Mouse (Mus musculus) gastrocnemius, postnatal 14 days (tissue): Measurements from ENCODE around the gene Map3k11. TPM values are rescaled to one million over a fixed set of nuclear protein-coding genes. Genes with fewer than 3 reads are reported as not detected.
A peak's percentile ranks its signal among the peaks of the same experiment; 100 is the strongest.

Experiments used
- DNase-seq: peaks from one replicate; pipeline ENCODE4 v3.0.0; 2021; ENCODE audit warnings: mixed read lengths
- intact Hi-C: fragments of 180-260 bp; cut with DNase I; formaldehyde crosslinking; loops from one replicate; pipeline ENCODE4 v1.15.1; 2025; ENCODE audit warnings: low total_unique reads
- long read RNA-seq, 2 experiments: library from polyadenylated mRNA; stranded (forward); transcript quantifications; one replicate each; pipeline ENCODE4 v2.0.0; 2021
- total RNA-seq, 2 experiments: library from RNA; stranded (reverse); gene quantifications; 2 replicates each; pipeline ENCODE4 v1.2.3; 2021

Map3k11 gene
- 10 to 100 TPM; 16.7 TPM for total RNA-seq
- long read RNA-seq, experiment 1, partial matches to known transcripts = 27 of 30 reads
- long read RNA-seq, experiment 1, other reads (novel, unspliced or antisense) = 3 of 30 reads
- long read RNA-seq, experiment 2, partial matches to known transcripts = 41 of 45 reads
- long read RNA-seq, experiment 2, other reads (novel, unspliced or antisense) = 4 of 45 reads

DNA sequence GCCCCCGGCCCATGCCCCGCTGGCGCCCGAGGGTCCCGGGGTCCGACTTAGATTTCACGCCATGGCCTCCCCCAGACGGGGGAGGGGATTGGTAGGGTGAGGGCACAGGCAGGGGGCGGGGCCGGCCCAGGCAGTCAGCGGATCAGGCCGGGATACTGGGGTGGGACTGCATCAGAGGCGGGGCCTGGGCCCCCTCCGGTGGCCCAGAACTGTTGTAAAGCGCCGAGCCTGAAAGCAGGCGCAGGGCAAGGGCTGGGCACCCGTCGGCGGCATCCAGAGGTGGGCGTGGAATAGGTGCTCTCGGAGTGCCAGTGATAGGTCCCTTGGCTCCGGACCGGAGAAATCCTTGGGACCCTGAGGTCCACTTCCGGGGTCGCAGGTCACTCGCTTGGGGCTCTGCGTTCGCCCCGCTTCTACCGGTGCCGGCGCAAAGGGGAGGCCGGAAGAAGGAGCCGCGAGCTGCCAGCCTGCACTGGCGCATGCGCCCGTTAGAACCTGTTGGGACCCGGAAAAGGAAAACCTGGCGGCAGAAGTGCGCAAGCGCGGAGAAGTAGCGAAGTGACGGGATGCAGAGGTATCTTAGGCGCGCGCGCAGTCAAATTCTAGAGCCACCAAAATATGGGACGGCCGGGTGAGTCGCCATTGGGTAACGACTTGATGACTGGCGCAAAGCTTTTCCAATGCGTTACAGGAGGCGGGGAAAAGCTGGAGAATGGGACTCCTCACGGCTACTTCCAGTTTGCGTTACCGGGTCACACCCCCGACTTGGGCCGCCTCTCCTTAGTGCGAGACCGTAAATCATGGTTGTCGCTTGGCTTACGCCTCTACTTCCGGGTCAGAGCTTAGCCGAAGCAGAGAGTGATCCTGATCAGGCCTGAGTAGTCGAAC, at the start of gene Map3k11, which contains the start of gene Pcnx3:
TSS of gene Map3k11 (plus strand) at position 543 of the 888 bp plus-strand sequence.
TSS of gene Pcnx3 (minus strand) at position 709 of the 888 bp plus-strand sequence.
- intact Hi-C loops = no loop called here
- peak; percentile 97 for DNase-seq

DNA sequence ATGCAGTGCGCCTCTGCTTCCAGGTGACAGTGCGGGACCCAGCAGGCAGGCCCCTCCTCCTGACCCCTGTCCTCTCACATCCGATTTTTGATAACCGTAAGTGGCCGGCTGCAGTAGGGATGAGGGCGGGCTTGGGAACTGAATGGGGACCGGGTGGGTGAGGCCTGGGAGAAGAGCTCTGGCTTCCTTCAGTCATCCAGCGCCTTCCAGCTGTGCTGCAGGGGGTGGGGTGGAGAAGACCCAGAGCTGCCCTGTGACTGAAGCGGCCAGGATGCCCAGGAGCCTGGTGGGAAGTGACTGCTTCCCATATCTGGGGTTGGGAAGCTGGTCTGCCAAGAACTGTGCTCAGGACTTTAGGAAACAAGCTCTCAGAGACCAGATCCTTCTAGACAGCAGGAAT, 48.2 kb upstream of the Map3k11 start:
- intact Hi-C loops = no loop called here
- DNase-seq = no peak

GRCm38 (mm10) chr19:5641021-5641420, 47.5 kb upstream of the Map3k11 start:
- intact Hi-C loops = no loop called here
- DNase-seq = no peak

- no peak for DNase-seq
- intact Hi-C loops = no loop called here
Observed at GRCm38 (mm10) chr19:5641641-5642040, 46.9 kb upstream of the Map3k11 start.

DNA sequence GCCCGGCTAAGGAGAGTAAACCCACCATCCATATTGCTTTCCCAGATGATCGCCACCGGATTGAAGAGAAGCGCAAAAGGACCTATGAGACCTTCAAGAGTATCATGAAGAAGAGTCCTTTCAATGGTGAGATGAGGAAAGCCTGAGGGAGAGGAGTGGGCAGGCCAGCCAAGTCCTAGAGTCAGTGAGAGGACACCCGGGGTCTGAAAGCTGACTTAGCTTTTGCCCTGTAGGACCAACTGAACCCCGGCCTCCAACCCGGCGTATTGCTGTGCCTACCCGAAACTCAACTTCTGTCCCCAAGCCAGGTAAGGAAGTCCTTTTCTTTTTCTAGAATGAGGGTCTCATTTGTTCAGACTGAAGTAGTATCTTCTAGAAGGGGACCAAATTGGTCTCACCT, 43.3 kb upstream of the Map3k11 start:
- DNase-seq = no peak
- intact Hi-C loops = no loop called here

GRCm38 (mm10) chr19:5646731-5647330, 41.7 kb upstream of the Map3k11 start:
- intact Hi-C loops = no loop called here
- DNase-seq = no peak

- DNase-seq = no peak
- intact Hi-C loops = no loop called here
Observed at GRCm38 (mm10) chr19:5647791-5648190, 40.8 kb upstream of the Map3k11 start.

DNA sequence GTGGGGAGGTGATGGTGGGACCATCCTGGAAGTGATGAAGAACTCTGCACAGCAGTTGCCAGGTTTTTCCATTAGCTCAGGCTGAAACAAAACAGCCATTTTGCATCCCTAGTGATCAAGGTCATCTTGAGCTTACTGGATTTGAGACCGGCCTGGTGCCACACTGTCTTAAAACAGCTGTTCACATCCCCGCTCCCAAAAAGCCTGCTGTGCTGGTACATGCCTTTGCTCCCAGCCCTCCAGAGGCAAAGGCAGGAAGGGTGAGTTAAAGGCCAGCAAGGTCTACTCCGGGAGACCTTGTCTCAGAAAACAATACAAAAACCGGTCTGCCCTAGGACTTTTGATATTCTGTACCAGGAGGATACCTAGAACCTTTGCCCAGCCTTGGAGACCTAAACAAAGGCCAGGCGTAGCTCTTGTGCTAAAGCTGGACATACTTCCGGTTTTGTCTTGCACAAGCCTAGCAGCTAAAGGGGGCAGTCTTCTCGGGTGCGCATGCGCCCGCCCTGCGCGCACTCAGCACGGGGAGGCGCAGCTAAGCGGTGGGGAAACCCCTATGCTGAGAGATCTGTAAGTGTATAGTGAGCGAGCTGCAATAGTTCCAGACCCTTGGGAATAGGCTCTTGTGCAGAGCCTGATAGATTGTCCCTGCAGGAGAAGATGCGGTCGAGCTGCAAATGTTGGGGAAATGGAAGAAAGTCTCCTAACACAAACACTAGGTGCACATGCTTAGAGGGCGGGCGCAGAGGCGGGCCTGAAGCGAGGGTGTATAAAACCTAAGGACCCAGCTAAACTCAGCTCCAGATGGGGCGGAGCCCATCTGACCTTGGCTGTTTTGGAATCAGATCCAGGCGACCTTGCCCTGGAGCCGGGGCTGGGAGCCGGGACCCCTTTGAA, 39.9 kb upstream of the Map3k11 start:
- intact Hi-C loops = no loop called here
- DNase-seq = peak; percentile 85

GRCm38 (mm10) chr19:5649298-5649741, 39.2 kb upstream of the Map3k11 start:
- peak; percentile 79 for DNase-seq

DNA sequence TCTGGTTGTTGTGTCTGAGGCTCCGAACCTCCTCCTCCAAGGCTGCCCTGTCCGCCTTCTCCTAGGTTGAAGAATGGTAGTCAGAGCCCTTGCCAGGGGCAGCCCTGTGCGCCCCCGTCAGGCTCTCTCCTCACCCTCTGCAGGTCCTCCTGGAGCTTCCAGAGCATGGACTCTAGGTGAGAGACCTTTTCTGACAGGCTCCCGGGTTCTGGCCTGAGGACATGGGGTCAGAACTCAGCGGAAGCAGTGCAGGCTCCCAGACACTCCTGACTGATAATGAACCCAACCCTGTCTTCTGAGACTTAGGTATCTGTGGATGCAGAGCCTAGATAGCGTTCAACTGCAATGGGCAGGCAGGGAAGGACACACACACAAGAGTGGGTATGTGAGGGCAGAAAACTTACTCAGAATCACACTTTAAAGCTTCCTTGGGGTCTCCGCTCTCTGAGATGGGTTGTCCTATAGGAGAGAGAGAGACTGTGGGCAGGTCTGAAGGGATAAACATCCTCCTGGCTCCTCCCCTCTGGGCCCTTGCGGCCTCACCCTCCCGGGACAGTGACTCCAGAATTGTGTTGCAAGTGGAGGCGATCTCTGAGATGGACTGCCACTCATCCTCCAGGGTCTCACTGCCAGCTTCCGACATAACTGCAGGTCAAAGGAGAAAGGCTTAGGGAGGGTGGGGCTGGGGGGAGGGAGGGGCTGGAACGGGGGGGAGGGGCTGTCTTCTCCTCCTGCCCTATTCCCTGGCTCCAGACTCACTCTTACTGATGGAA, 36.9 kb upstream of the Map3k11 start:
- intact Hi-C loops = no loop called here
- no peak for DNase-seq

More at GRCm38 (mm10) chr19:5649298-5649741, 39.2 kb upstream of the Map3k11 start:
- intact Hi-C loops = no loop called here

DNA sequence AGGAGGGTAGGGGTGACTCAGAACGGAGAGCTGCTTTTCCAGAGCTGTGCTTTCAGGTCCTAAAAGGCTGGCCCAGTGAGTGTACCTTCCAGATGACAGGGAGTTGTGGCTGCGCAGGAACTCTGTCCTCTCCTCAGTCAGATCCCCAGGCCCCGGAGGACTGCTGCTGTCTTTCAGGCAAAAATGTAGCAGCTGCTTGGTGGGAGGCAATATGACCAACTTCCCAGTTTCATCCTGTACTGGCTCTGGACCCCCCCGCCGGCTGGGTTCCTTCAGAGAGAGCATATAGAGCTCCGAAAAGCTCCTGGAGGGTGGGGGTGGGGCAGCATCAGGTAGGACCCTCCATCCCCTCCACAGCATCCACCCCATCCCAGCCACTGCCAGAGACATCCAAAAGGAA, 36.0 kb upstream of the Map3k11 start:
- intact Hi-C loops = no loop called here
- DNase-seq = no peak

GRCm38 (mm10) chr19:5653969-5654719, 34.4 kb upstream of the Map3k11 start:
- no peak for DNase-seq

GRCm38 (mm10) chr19:5654720-5655298, 33.7 kb upstream of the Map3k11 start:
- no peak for DNase-seq
- intact Hi-C loops = no loop called here

More at GRCm38 (mm10) chr19:5653969-5654719, 34.4 kb upstream of the Map3k11 start:
- intact Hi-C loops = no loop called here

- intact Hi-C loops = no loop called here
- no peak for DNase-seq
Observed at GRCm38 (mm10) chr19:5660942-5661751, 27.4 kb upstream of the Map3k11 start.

DNA sequence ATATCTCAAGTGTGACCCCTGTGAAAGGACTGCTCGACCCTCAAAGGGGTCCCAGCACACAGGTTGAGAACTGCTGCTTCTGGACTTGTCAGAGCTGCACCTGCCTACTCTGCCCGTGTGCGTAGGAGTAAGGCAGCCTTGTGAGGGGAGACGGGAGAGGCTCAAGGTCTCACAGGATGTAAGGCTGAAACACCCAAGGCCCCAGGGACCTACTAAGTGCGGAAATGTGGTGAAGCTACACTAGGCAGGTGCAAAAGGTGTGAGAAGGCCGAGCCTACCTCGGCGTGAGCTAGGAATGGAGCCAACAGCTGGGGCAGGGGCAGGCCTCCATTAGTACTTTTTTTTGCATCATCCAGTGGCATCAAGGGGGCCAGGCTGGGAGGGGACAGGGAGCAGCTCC, 26.2 kb upstream of the Map3k11 start:
- intact Hi-C loops = no loop called here
- DNase-seq = no peak

- DNase-seq = peak; percentile 94
- intact Hi-C loops = no loop called here
Observed at GRCm38 (mm10) chr19:5662981-5663913, 25.3 kb upstream of the Map3k11 start, which contains the start of gene Sipa1. TSS of gene Sipa1 (minus strand) at chr19:5663707.
